Mouse (Mus musculus) brain, embryonic 14.5 days (tissue): ENCODE results near the gene Tnpo2.

Experiments
- CTCF ChIP-seq: fragments of 200-500 bp; IDR thresholded peaks from 2 replicates; pipeline ENCODE4 v1.5.1; 2012; ENCODE audit warnings: inconsistent platforms, mild to moderate bottlenecking, moderate library complexity, borderline replicate concordance; ENCODE audit not compliant: insufficient read depth, insufficient read length; ENCODE audit errors: extremely low read depth
- POLR2A ChIP-seq: fragments of 200-500 bp; IDR thresholded peaks from 2 replicates; pipeline ENCODE4 v1.6.1; 2012; ENCODE audit warnings: mild to moderate bottlenecking, inconsistent platforms, borderline replicate concordance; ENCODE audit not compliant: poor library complexity, insufficient read depth, insufficient read length, severe bottlenecking; ENCODE audit errors: extremely low read depth

DNA sequence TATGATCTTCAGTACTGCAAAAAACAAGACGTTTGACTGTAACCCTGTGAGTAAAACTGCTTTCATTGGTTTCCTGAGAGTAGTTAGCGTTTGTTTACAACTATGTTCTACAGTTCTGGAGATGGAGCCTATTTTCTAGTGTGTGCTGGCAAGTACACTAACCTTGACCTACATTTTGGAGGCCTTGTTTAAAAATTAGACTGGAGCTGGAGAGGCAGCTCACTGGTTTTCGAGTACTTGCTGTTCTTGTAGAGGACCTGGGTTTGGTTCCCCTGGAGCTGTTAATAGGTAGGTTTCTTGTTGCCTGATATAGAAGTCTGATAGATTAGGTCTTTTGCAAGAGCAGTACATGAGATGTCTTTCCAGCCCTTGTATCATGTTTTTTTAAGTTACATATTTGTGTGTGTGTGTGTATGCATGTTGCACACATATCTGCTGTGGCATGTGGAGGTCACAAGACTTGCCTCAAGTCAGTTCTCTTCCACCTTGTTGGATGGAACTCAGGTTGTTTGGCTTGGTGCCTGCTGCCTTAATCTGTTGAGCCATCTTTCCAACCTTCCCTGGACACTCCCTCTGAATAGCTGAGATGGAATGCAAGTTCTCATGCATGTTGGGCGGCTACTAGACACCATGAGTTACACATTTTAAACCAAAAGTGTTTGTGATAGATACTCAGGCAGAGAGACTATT is 3.9 kb upstream of the Tnpo2 start:
- no peak for TF ChIP-seq POLR2A
- TF ChIP-seq CTCF = no peak
